Mouse (Mus musculus): Measurements from ENCODE around the gene Sema4d.
A peak's percentile ranks its signal among the peaks of the same experiment; 100 is the strongest.

Gene Sema4d

DNA sequence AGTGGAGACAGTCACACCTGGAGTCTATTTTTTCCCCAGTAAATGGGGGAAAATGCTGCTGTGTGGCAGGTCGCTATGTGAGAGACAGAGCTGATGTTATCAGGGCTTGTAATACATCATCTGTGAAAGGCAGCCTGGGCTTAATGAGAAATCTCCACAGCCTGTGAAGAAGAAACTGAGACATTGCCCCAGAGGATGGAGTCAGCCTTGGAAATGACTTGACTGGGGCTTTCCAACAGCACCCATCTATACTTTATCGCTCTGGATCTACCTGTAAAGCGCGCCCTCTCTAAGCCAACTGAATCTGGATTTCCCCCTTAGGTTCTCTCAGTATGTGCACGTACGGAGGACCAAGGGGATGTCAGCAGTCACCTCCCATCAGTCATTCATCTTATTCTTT, 21.1 kb upstream of the Sema4d start:
- DNase-seq (ENCODE audit: low spot score) = no peak

GRCm38 (mm10) chr13:51813621-51814615, 20.4 kb upstream of the Sema4d start:
- DNase-seq (ENCODE audit: low spot score) = no peak

DNA sequence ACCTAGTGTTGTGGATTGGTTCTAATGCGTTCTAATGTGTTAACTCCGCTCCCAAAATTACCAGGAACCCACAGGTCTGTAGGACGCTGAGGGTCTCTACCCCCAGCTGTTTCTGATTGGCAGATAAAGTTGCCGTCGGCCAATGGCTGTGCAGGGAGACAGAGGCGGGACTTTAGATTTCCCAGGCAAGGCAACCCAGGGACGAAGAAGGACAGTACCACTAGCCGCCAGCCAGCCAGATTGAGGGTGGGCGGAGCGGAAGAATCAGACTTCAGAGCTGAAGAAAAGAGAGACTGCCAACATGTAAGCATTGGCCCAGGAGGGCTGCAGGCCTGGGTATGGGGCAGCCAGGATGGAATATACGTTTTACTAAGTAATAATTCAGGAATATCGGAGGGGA, 14.6 kb upstream of the Sema4d start:
- no peak for DNase-seq (ENCODE audit: low spot score)

- DNase-seq (ENCODE audit: low spot score) = no peak
These were observed 12.7 kb upstream of the Sema4d start for GRCm38 (mm10) chr13:51806220-51806619.

DNA sequence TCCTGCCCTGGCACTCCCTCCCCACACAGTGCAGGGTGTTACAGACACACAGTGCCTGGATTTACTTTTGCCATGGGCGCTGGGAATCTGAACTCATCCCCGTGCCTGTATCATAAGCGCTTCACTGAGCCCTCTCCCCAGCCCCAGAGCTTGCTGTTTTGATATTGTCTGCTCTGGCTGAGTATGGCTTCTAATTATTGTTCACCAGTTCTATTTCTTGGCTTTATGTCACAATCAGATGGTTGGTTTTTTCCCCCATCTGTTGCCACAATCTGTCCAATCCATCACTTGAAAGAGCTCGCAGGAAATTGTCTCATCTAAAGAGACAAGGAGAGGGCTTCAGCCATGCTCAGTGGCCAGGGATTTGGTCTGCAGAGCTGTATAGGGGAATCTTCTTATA, 12.1 kb upstream of the Sema4d start:
- no peak for DNase-seq (ENCODE audit: low spot score)

DNA sequence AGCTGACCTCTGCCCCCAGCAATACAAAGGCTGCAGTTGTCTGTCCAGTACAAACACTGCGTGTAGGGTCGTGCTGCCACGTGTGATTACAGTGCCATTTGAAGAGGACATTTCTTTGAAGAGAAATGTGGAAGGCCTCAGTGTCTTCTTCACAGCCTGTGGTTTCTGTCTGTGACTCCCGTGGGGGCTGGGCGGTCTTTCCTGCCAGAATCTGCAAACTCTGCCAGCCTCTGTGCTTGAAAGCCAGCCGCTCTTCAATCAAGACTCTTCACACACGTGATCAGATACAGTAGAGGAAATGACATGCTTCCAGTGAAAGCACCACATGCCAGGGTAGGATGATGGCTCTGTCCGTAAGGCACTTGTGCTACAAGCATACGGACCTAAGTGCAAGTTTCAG, 7.4 kb upstream of the Sema4d start:
- DNase-seq (ENCODE audit: low spot score) = no peak

DNA sequence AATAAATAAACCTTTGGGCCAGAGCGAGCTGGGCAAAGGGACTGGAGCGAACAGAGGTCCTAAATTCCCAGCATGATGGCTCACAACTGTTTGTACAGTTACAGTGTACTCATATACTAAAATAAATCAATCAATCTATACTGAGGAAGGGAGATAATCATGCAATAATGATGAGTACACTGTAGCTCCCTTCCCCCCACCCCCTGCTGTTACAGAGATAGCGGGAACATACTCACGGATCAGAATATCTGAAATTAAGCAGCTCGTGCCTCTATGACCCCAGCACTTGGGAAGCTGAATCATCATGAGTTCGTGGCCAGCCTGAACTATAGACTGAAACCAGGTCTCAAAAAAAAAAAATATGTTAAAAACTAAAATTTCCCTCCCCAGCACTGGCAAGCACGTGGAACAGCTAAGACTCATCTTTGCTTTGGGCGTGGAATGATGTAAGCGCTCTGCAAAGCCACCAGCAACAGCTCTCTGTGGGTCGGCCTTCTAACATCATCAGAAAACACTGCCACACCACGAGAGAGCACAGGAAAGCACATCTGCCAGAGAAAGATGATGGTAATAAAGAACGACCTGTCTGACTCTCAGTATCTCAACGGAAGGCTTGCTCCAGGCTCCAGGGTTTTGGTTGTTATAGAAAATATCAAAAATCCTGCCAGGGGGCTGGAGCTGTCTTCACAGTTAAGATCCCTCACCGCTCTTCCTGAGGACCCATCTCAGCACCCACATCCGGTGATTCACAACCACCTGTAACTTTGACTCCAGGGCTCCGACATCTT, 6.4 kb upstream of the Sema4d start:
- DNase-seq (ENCODE audit: low spot score) = no peak

GRCm38 (mm10) chr13:51797899-51798746, 4.6 kb upstream of the Sema4d start:
- no peak for DNase-seq (ENCODE audit: low spot score)

GRCm38 (mm10) chr13:51793948-51794347, 401 bp upstream of the Sema4d start:
- no peak for DNase-seq (ENCODE audit: low spot score)

DNA sequence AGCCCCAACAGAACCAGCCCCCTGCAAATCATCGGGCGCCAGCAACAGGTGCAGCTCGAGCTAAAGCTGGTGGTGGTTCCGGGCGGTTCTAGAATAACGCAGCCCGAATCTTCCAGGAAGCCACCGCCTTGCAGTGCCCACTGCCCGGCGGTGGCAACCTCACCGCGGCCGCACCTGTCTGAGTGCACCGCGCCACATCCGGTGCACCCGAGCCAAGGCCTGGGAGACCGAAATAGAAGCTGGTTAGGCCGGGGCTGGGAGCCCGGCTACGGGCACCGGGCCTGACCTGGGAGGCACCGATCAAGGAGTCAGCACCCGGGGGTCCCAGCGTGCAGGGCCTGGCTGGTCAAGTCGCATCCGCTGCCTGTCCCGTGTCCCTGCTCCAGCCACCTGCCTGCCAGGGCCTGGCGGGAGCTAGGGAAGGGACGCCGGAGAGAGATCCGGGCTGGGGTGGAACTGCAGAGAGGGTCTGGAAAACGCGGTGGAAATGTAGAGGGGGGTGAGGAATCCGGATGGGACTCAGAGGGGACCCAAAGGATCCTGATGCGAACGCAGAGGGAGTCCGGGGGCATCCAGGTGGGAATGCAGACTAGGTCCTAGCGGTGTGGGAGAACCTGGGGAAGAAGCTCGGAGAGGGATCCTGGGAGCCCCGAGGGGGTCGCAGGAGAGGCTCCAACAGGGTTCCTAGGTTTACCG, 670 bp downstream of the Sema4d start:
- peak; percentile 32 for DNase-seq (ENCODE audit: low spot score)

GRCm38 (mm10) chr13:51792135-51792573, 1.4 kb downstream of the Sema4d start:
- DNase-seq (ENCODE audit: low spot score) = no peak

DNA sequence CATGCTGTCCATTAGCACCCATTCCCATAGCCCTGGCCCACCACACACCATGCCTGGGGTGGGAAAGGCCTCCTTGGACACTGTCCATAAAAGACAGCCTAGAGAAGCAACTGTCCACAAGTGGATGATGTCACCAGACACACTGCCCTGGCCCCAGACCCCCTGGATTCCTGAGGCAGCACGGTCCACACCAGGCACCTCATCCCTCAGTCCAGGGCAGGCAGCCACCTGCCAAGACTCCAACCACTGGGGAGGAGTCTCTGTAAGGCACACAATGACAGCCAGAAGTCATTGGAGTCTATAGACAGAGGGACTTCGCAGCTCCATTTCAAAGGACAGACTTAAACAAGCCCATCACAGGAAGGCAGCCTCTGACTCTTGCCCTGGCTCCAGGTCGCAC, 1.9 kb downstream of the Sema4d start:
- no peak for DNase-seq (ENCODE audit: low spot score)

- no peak for DNase-seq (ENCODE audit: low spot score)
These were observed 2.8 kb downstream of the Sema4d start for GRCm38 (mm10) chr13:51790793-51791192.

DNA sequence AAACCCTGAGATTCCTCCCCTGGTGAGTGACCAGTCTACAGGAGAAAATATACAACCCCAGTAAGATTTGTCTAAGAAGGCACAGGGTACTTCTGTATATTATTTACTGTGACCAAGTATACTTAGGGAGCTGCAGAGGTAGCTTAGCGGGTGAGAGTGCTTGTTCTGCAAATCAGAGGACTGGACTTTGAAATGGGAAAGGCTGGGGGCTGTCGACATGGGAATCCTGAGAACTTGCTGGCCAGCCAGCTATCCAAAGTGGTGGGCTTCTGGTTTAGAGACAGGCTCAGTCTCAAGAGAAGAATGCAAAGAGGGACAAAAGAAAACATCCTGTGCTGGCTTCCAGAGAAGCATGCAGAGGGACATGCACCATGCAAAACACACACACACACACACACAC, 5.7 kb downstream of the Sema4d start:
- no peak for DNase-seq (ENCODE audit: low spot score)

GRCm38 (mm10) chr13:51786616-51787015, 6.9 kb downstream of the Sema4d start:
- no peak for DNase-seq (ENCODE audit: low spot score)

DNA sequence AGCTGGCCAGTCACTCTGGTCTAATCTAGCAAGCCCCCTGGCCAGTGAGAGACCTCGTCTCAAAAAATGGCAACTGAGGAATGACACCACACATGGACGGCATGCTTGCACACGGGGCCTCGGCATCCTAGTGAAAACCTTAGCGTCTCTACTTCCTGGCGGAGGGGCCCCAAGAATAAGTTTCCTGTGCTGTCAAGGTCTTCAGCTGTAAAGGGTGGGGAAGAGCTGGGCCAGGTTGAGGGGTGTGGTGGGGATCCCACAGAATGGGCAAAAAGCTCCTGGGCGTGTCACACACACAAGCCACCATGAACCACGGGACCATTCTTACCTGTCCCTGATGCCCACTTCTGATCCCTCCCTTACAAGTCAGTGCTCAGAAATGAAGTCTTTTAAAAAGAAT, 9.1 kb downstream of the Sema4d start:
- no peak for DNase-seq (ENCODE audit: low spot score)

DNA sequence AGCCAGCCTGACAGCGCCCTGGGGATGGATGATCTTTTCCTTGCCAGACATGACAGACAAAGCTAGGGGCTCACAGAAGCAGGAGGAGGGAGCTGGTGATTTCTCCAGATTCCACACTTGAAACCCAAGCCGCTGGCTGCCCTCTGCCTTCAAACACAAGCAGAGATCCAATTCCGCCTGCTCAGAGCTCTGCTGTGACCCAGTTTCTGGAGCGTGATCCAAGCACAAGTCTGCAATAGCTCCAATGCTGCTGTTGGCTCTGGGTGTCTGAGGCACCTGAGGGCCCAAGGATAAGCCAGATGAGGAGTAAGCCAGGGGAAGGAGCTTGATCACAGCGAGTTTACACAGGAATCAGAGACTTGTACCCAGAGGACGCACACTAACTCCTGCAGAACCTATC, 9.7 kb downstream of the Sema4d start:
- DNase-seq (ENCODE audit: low spot score) = no peak

DNA sequence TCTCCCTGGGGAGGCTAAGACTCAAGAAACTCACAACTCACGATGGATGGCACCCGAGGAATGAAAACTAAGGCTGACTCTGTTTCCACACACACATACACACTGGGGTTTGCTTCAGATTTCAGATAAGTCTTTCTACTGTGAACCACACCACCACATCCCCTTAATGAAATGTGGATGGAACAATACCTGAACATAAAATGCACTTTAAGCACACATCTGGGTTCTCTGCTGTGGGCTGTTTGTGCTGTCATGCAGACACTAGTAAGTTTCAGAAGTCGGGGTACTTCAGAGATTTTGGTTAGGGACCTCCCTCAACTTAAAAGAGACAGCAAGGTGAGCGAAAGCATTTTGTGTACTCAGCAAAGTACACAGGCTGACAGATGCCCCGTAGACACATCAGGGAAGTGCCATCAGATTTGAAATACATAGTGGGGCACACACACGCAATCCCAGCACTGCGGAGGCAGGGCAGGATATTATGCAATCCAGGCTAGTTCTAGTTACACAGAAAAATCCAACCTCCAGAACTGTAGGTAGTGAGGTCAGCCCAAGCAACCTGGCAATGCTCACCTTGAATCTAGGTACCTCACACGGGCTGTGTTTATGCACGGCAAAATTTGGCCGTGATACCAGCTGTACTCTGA, 12.9 kb downstream of the Sema4d start:
- DNase-seq (ENCODE audit: low spot score) = no peak

DNA sequence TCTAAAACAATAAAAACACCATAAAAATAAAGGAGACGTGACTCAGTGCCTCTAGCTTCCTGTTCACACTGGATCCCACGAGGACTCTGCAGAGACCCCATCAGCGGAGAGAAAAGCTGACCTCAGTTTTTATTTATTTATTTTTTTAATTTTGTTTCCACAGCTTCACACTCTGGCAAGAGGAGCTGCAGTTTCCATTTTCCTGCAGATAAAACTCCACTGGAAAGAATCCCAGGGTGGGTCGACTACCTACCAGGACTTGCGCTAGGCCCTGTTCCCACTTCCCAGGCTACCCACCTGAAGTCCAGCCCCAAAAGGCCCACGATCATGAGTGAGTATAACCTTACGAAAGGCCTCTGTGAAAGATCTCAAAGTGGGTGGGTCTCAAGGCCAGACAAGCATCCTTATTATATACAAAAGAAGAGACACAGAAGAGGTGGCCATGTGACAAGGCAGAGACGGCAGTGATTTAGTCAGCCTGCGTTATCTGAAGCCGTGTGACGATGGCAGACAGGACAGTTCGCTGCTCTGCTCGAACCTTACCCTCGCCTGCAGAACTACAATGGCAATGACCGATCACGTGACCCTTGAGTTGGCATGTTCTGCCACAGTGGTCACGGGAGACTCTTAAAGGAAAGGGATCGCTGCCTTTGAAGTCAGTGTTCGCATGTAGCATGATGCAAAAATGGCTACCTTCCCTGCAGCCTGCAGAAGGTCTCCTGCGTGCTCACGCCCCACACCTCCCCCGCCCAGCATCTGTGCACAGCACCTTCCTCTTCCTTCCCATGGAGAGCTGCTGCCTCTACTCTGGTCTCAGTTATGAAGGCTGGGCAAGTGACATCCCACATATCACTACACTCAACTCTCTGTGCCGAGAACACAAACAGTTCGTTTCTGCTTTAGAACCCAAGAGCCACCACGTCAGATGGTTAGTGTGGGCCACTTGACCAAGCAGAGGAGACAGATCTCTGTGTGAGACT, 14.3 kb downstream of the Sema4d start:
- no peak for DNase-seq (ENCODE audit: low spot score)
